16 mouse cellular contexts compared by ENCODE assay signal in genomic region chr7:81995975-81996374, GRCm38 (mm10). TPM values are rescaled to one million over a fixed set of nuclear protein-coding genes. Genes with fewer than 3 reads are reported as not detected.
DNase-seq lines count a peak whose midpoint lies in the region; ATAC-seq and TF ChIP-seq lines count a peak whose summit lies in the region.
"Had no signal": no experiment of that assay in that cellular context is flagged by ENCODE, and none has a peak within 500 bp of the region (broad histone marks: within the 10 kb centered on the region; RNA-seq: fewer than 3 reads in every experiment).

No protein-coding gene starts in this region.

- 0 out of 2 replicates have a peak, but pooled peaks have one; percentile 19 for ATAC-seq in heart, embryonic 16.5 days (replicated peaks; ENCODE audit: extremely low read depth, insufficient read depth, low FRiP score)
- ATAC-seq in heart, embryonic 12.5 days (ENCODE audit: insufficient number of reproducible peaks, low FRiP score) = no peak
- 0 out of 2 replicates have a peak, but pooled peaks have one; percentile 50 for ATAC-seq in embryonic facial prominence, embryonic 11.5 days (replicated peaks; ENCODE audit: insufficient number of reproducible peaks, low FRiP score, low TSS enrichment, low read depth)
- ATAC-seq in limb, embryonic 14.5 days (ENCODE audit: low FRiP score, low read depth) = no peak

- no peak overlapping the region for H3K27ac ChIP-seq in heart, embryonic 16.5 days (ENCODE audit: low read length)
- no peak overlapping the region for H3K27ac ChIP-seq in heart, embryonic 12.5 days (ENCODE audit: poor library complexity, severe bottlenecking)
- H3K27ac ChIP-seq in embryonic facial prominence, embryonic 11.5 days (replicated peaks; ENCODE audit: low read depth, low read length) = no peak overlapping the region
- H3K27ac ChIP-seq in limb, embryonic 14.5 days (replicated peaks; ENCODE audit: low read depth, low read length) = no peak overlapping the region
- H3K27ac ChIP-seq: forebrain, embryonic 12.5 days; hindbrain, embryonic 14.5 days; neural tube, embryonic 15.5 days had no signal

- H3K4me2 ChIP-seq in heart, embryonic 16.5 days (ENCODE audit: low read depth, low read length) = no peak overlapping the region
- no peak overlapping the region for H3K4me2 ChIP-seq in heart, embryonic 12.5 days
- no peak overlapping the region for H3K4me2 ChIP-seq in embryonic facial prominence, embryonic 11.5 days (ENCODE audit: low read depth, low read length)
- no peak overlapping the region for H3K4me2 ChIP-seq in limb, embryonic 14.5 days (replicated peaks; ENCODE audit: low read depth, low read length, severe bottlenecking)
- H3K4me2 ChIP-seq: forebrain, embryonic 12.5 days; hindbrain, embryonic 14.5 days; midbrain, embryonic 11.5 days; neural tube, embryonic 15.5 days had no signal

- peaks cover 4% of the 10 kb centered on the region for H3K4me1 ChIP-seq in heart, embryonic 16.5 days (ENCODE audit: control insufficient read depth, insufficient read depth, low read length)
- peaks cover 13% of the 10 kb centered on the region for H3K4me1 ChIP-seq in heart, embryonic 12.5 days (replicated peaks)
- peaks cover 5% of the 10 kb centered on the region for H3K4me1 ChIP-seq in embryonic facial prominence, embryonic 11.5 days (ENCODE audit: control insufficient read depth, insufficient read depth, low read length)
- peaks cover 16% of the 10 kb centered on the region for H3K4me1 ChIP-seq in limb, embryonic 14.5 days (ENCODE audit: control insufficient read depth, insufficient read depth, low read length)

- no peak for TF ChIP-seq POLR2A in limb, embryonic 14.5 days (IDR thresholded peaks at IDR 0.05; ENCODE audit: borderline replicate concordance, extremely low read depth, insufficient read depth, insufficient read length)

- H3K4me3 ChIP-seq in heart, embryonic 16.5 days (ENCODE audit: low read length) = no peak overlapping the region
- H3K4me3 ChIP-seq in heart, embryonic 12.5 days = no peak overlapping the region
- H3K4me3 ChIP-seq in embryonic facial prominence, embryonic 11.5 days (ENCODE audit: low read depth, low read length) = no peak overlapping the region
- no peak overlapping the region for H3K4me3 ChIP-seq in limb, embryonic 14.5 days (replicated peaks; ENCODE audit: low read length)
- H3K4me3 ChIP-seq: forebrain, embryonic 12.5 days; neural tube, embryonic 15.5 days had no signal

- H3K9me3 ChIP-seq in heart, embryonic 16.5 days (replicated peaks; ENCODE audit: control insufficient read depth, low read length) = no peaks in the 10 kb centered on the region
- no peaks in the 10 kb centered on the region for H3K9me3 ChIP-seq in heart, embryonic 12.5 days (replicated peaks)
- no peaks in the 10 kb centered on the region for H3K9me3 ChIP-seq in embryonic facial prominence, embryonic 11.5 days (replicated peaks; ENCODE audit: control insufficient read depth, low read length)
- no peaks in the 10 kb centered on the region for H3K9me3 ChIP-seq in limb, embryonic 14.5 days (ENCODE audit: control insufficient read depth, low read length)
- H3K9me3 ChIP-seq: forebrain, embryonic 12.5 days; neural tube, embryonic 15.5 days had no signal

- H3K27me3 ChIP-seq in heart, embryonic 16.5 days (ENCODE audit: control insufficient read depth, insufficient read depth, low read length) = peaks cover 69% of the 10 kb centered on the region
- H3K27me3 ChIP-seq in heart, embryonic 12.5 days (replicated peaks) = peaks cover 77% of the 10 kb centered on the region
- peaks cover 33% of the 10 kb centered on the region for H3K27me3 ChIP-seq in embryonic facial prominence, embryonic 11.5 days (ENCODE audit: control insufficient read depth, insufficient read depth, low read length)
- H3K27me3 ChIP-seq in limb, embryonic 14.5 days (ENCODE audit: control insufficient read depth, insufficient read depth, low read length) = peaks cover 46% of the 10 kb centered on the region

- H3K36me3 ChIP-seq in heart, embryonic 16.5 days (ENCODE audit: control insufficient read depth, insufficient read depth) = no peaks in the 10 kb centered on the region
- no peaks in the 10 kb centered on the region for H3K36me3 ChIP-seq in heart, embryonic 12.5 days
- H3K36me3 ChIP-seq in embryonic facial prominence, embryonic 11.5 days (replicated peaks; ENCODE audit: control insufficient read depth, insufficient read depth, low read depth, low read length) = no peaks in the 10 kb centered on the region
- H3K36me3 ChIP-seq in limb, embryonic 14.5 days (ENCODE audit: control insufficient read depth, insufficient read depth, low read length) = no peaks in the 10 kb centered on the region
- H3K36me3 ChIP-seq: forebrain, embryonic 12.5 days; neural tube, embryonic 15.5 days had no signal

- 15% methylated on average over 9 of the region's 9 CpGs for WGBS in heart, embryonic 16.5 days
- 10% methylated on average over 9 of the region's 9 CpGs for WGBS in heart, embryonic 12.5 days
- 25% methylated on average over 9 of the region's 9 CpGs for WGBS in embryonic facial prominence, embryonic 11.5 days
- 10% methylated on average over 9 of the region's 9 CpGs for WGBS in limb, embryonic 14.5 days

- H3K9ac ChIP-seq in heart, embryonic 16.5 days (ENCODE audit: low read length) = no peak overlapping the region
- H3K9ac ChIP-seq in heart, embryonic 12.5 days = no peak overlapping the region
- no peak overlapping the region for H3K9ac ChIP-seq in embryonic facial prominence, embryonic 11.5 days (replicated peaks; ENCODE audit: low read length)
- no peak overlapping the region for H3K9ac ChIP-seq in limb, embryonic 14.5 days (ENCODE audit: low read depth, low read length, severe bottlenecking)
- H3K9ac ChIP-seq: forebrain, embryonic 12.5 days; hindbrain, embryonic 14.5 days; neural tube, embryonic 15.5 days had no signal

- DNase-seq in 3134 (ENCODE audit: extremely low read depth, insufficient read length, low spot score) = peak; percentile 30
- peak; percentile 35 for DNase-seq in embryonic facial prominence, embryonic 11.5 days (ENCODE audit: low spot score)
- DNase-seq in limb, embryonic 14.5 days (ENCODE audit: low spot score) = peak; percentile 40
- DNase-seq in layer of hippocampus, adult 9-11 months = no peak
- DNase-seq in layer of hippocampus, adult 11-12 months (ENCODE audit: low spot score) = no peak
- DNase-seq: adrenal gland, postnatal 10 days; cerebellum, adult 8-10 months; heart, adult 18-20 months; kidney, adult 18-20 months; kidney, postnatal 25 days had no signal

RNA-seq across cellular contexts. Expression of gene Bnc1, which starts 3.9 kb away (rescaled TPM):
- polyA plus RNA-seq in heart, embryonic 16.5 days (2015; fragmentation: Nextera tagmentation; extraction: Ambion mirVana) = 2.7 and 3.0 TPM in 2 replicates
- 8.6 and 9.6 TPM in 2 replicates for polyA plus RNA-seq in heart, embryonic 12.5 days (2016; fragmentation: Nextera tagmentation; extraction: Ambion mirVana)
- 4.3 and 7.0 TPM in 2 replicates for polyA plus RNA-seq in embryonic facial prominence, embryonic 11.5 days (2014; fragmentation: Nextera tagmentation; extraction: Ambion mirVana)
- polyA plus RNA-seq in limb, embryonic 14.5 days (2012; rRNA removed) = 1.9 and 2.5 TPM in 2 replicates
- 1.8 and 2.2 TPM in 2 replicates for polyA plus RNA-seq in limb, embryonic 14.5 days (2014; fragmentation: Nextera tagmentation; extraction: Ambion mirVana)

Comparison
In these comparisons a context has a peak if more than half of its experiments do, and no peak if none do; other contexts are left out.
1. ATAC-seq: peak in heart, embryonic 16.5 days (single experiment) and embryonic facial prominence, embryonic 11.5 days (single experiment); none in heart, embryonic 12.5 days (single experiment) and limb, embryonic 14.5 days (single experiment).
2. DNase-seq: peak in 3134 (single experiment), embryonic facial prominence, embryonic 11.5 days (single experiment) and limb, embryonic 14.5 days (single experiment); none in layer of hippocampus, adult 9-11 months (single experiment) and layer of hippocampus, adult 11-12 months (single experiment).